Mouse (Mus musculus): ENCODE results near the gene Lgr6. TPM values are rescaled to one million over a fixed set of nuclear protein-coding genes. Genes with fewer than 3 reads are reported as not detected.
A peak's percentile ranks its signal among the peaks of the same experiment; 100 is the strongest.

Lgr6 gene
- total and polyA plus RNA-seq, 3 experiments = 12.2 to 21.5 (median 14.4) TPM

DNA sequence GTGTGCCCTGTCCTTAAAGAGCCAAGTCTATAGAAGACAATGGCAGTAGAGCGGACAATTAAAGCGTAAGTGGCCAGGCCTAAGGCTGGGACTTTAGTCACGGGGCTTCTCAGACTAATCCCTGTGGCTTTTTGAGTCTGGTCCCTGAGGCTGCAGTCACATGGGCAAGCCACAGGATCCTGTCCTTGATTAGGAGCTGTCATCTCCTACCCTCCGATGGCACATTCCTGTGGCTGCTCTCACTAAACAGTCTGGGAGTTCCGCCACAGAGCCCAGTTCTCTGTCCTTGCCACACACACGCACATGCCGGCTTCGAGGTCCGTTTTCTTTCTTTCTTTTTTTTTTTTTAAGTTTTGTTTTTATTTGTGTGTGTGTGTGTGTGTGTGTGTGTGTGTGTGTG lies 21.6 kb downstream of the Lgr6 start:
- H3K4me3 ChIP-seq = no peak overlapping the region
- intact Hi-C loops (cut with DNase I) = no loop called here
- H3K9ac ChIP-seq (ENCODE audit: low read depth, low read length) = peak overlapping the region; percentile 74
- H3K4me1 ChIP-seq (ENCODE audit: control insufficient read depth, insufficient read depth, low read length) = peaks cover 3% of the 10 kb centered on the region; the same call in 1 of the 2 replicates
- WGBS = 39% methylated on average over 9 of the region's 9 CpGs
- H3K27ac ChIP-seq = peak overlapping the region; percentile 67
- H3K79me2 ChIP-seq (replicated peaks; ENCODE audit: control insufficient read depth, insufficient read depth, low read length) = peaks cover 2% of the 10 kb centered on the region
- no peaks in the 10 kb centered on the region for H3K36me3 ChIP-seq (ENCODE audit: control insufficient read depth, insufficient read depth, low read length)
- TF ChIP-seq EP300 (IDR thresholded peaks at IDR 0.05; ENCODE audit: insufficient read depth, low read depth, low read length) (peak; percentile 81), POLR2A (IDR thresholded peaks at IDR 0.05; ENCODE audit: insufficient read depth, low read depth, low read length) (peak; percentile 75), CTCF (IDR thresholded peaks at IDR 0.05) (no peak)
- H3K27me3 ChIP-seq (ENCODE audit: control insufficient read depth, insufficient read depth, low read length) = no peaks in the 10 kb centered on the region; the same call in 1 of the 2 replicates
- peak in 1 of 2 experiments; percentile 65 for DNase-seq

GRCm38 (mm10) chr1:135082267-135082666 lies 22.8 kb downstream of the Lgr6 start:
- Histone ChIP-seq H3K79me2 (replicated peaks; ENCODE audit: control insufficient read depth, insufficient read depth, low read length) (peaks cover 4% of the 10 kb centered on the region), H3K4me1 (ENCODE audit: control insufficient read depth, insufficient read depth, low read length) (peaks cover 3% of the 10 kb centered on the region; the same call in 1 of the 2 replicates), H3K27me3 (ENCODE audit: control insufficient read depth, insufficient read depth, low read length) (no peaks in the 10 kb centered on the region; the same call in 1 of the 2 replicates), H3K27ac (no peak overlapping the region), H3K36me3 (ENCODE audit: control insufficient read depth, insufficient read depth, low read length) (no peaks in the 10 kb centered on the region), H3K9ac (ENCODE audit: low read depth, low read length) (no peak overlapping the region), H3K4me3 (no peak overlapping the region)
- WGBS = 73% methylated on average over 3 of the region's 3 CpGs
- TF ChIP-seq EP300 (IDR thresholded peaks at IDR 0.05; ENCODE audit: insufficient read depth, low read depth, low read length) = no peak
- no peak for DNase-seq
- intact Hi-C loops (cut with DNase I) = no loop called here

DNA sequence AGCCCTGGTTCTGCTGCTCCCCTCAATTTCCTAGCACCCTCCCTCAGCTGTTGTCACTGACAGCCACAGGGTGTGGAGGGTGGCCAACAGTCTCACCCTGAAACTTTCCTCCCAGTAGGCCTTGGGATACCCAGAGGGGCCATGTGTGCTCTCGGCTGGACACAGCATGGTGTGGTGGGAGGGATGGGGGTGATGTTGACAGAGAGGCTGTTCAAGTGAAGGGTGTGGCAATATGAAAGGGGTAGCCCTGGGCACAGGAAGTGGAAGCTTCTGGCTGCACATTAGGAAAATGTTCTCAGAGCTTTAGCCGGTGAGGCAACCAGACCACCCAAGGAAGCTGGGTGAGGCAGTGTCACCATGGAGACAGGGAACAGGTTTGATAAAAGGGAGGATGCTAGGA lies 26.1 kb downstream of the Lgr6 start:
- peaks cover 3% of the 10 kb centered on the region; the same call in 1 of the 2 replicates for H3K4me1 ChIP-seq (ENCODE audit: control insufficient read depth, insufficient read depth, low read length)
- H3K27ac ChIP-seq = no peak overlapping the region
- peaks cover 2% of the 10 kb centered on the region; the same call in 1 of the 2 replicates for H3K79me2 ChIP-seq (replicated peaks; ENCODE audit: control insufficient read depth, insufficient read depth, low read length)
- no peak overlapping the region for H3K9ac ChIP-seq (ENCODE audit: low read depth, low read length)
- H3K36me3 ChIP-seq (ENCODE audit: control insufficient read depth, insufficient read depth, low read length) = no peaks in the 10 kb centered on the region
- intact Hi-C loops (cut with DNase I) = loop anchor here (5.0 kb wide), 1 partner anchor 47 kb away; no protein-coding TSS in a partner anchor
- DNase-seq = no peak
- 40% methylated on average over 2 of the region's 2 CpGs for WGBS
- H3K27me3 ChIP-seq (ENCODE audit: control insufficient read depth, insufficient read depth, low read length) = no peaks in the 10 kb centered on the region
- TF ChIP-seq POLR2A (IDR thresholded peaks at IDR 0.05; ENCODE audit: insufficient read depth, low read depth, low read length) (no peak), EP300 (IDR thresholded peaks at IDR 0.05; ENCODE audit: insufficient read depth, low read depth, low read length) (no peak), CTCF (IDR thresholded peaks at IDR 0.05) (no peak)
- no peak overlapping the region for H3K4me3 ChIP-seq

DNA sequence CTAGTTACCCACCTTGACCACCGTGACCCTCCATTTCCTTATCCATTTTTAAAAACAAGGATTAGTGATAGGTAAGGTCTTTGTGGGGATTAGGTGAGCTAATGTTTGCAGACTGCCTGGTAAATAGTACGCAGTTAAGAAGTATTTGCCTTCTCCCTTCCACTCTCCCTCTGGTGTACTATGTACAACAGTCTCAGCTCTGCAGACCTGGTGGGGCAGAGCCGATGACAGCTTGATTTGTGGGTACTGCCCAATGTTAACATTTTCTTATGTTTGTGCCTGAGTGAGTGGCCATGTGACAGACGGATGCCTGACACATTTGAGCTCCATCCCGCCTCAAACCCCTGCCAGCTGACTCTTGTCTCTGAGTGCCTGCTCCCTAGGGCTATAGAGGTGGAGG lies 28.6 kb downstream of the Lgr6 start:
- Histone ChIP-seq H3K27me3 (ENCODE audit: control insufficient read depth, insufficient read depth, low read length) (no peaks in the 10 kb centered on the region), H3K36me3 (ENCODE audit: control insufficient read depth, insufficient read depth, low read length) (no peaks in the 10 kb centered on the region), H3K79me2 (replicated peaks; ENCODE audit: control insufficient read depth, insufficient read depth, low read length) (0 out of 2 replicates have a peak, but pooled peaks cover 2% of the 10 kb centered on the region), H3K4me1 (ENCODE audit: control insufficient read depth, insufficient read depth, low read length) (no peaks in the 10 kb centered on the region), H3K27ac (no peak overlapping the region), H3K9ac (ENCODE audit: low read depth, low read length) (no peak overlapping the region), H3K4me3 (no peak overlapping the region)
- DNase-seq = no peak
- 63% methylated on average over 5 of the region's 5 CpGs for WGBS
- no peak for TF ChIP-seq CTCF (IDR thresholded peaks at IDR 0.05)
- TF ChIP-seq EP300 (IDR thresholded peaks at IDR 0.05; ENCODE audit: insufficient read depth, low read depth, low read length) = no peak
- TF ChIP-seq POLR2A (IDR thresholded peaks at IDR 0.05; ENCODE audit: insufficient read depth, low read depth, low read length) = no peak
- intact Hi-C loops (cut with DNase I) = loop anchor here (5.0 kb wide), 1 partner anchor 44 kb away; no protein-coding TSS in a partner anchor

DNA sequence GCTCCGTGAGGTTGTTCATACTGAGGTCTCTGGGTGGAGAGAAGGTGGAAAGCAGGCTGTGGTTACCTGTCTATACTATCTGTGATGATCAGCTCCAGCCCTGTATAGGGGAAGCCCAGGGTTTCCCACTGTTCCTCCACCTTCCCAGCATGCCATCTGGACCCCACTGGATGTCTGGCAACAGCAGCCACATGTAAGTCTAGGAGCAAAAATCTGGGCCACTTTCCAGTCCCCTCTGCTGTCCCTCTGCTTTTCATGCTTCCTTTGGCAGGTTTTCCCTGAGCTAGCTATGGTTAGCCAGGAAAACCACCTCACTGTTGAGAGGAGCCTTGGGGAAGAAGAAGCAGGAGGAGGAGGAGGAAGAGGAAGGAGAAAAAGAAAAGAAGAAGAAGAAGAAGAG lies 29.8 kb downstream of the Lgr6 start:
- Histone ChIP-seq H3K27ac (no peak overlapping the region), H3K36me3 (ENCODE audit: control insufficient read depth, insufficient read depth, low read length) (no peaks in the 10 kb centered on the region), H3K79me2 (replicated peaks; ENCODE audit: control insufficient read depth, insufficient read depth, low read length) (0 out of 2 replicates have a peak, but pooled peaks cover 2% of the 10 kb centered on the region), H3K4me3 (no peak overlapping the region), H3K9ac (ENCODE audit: low read depth, low read length) (no peak overlapping the region), H3K27me3 (ENCODE audit: control insufficient read depth, insufficient read depth, low read length) (no peaks in the 10 kb centered on the region), H3K4me1 (ENCODE audit: control insufficient read depth, insufficient read depth, low read length) (no peaks in the 10 kb centered on the region)
- intact Hi-C loops (cut with DNase I) = loop anchor here (5.0 kb wide), 1 partner anchor 43 kb away; no protein-coding TSS in a partner anchor
- DNase-seq = no peak
- TF ChIP-seq CTCF (IDR thresholded peaks at IDR 0.05) = no peak
- TF ChIP-seq POLR2A (IDR thresholded peaks at IDR 0.05; ENCODE audit: insufficient read depth, low read depth, low read length) = no peak
- TF ChIP-seq EP300 (IDR thresholded peaks at IDR 0.05; ENCODE audit: insufficient read depth, low read depth, low read length) = no peak
- 100% methylated on average over 1 of the region's 1 CpGs for WGBS

DNA sequence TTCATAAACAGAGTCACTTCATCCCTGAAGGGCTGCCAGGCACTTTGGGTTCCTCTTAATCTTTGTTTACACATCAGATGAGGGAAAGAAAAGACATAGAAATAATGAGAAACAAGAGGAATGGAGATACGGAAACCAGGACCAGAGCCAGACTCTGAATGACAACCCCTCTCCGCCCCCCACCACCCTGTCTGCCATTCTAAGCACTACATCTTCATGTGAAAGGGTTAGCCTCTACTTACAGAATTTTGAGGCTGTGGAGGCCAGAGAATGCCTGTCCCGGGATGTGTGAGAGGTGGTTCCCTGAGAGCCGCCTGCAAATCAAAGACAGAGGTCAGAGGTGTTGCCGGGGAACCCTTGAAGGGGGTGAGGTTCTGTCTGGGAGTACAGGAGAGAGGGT lies 32.4 kb downstream of the Lgr6 start:
- no peak overlapping the region for H3K9ac ChIP-seq (ENCODE audit: low read depth, low read length)
- WGBS = 70% methylated on average over 5 of the region's 5 CpGs
- no peaks in the 10 kb centered on the region for H3K27me3 ChIP-seq (ENCODE audit: control insufficient read depth, insufficient read depth, low read length)
- H3K4me1 ChIP-seq (ENCODE audit: control insufficient read depth, insufficient read depth, low read length) = no peaks in the 10 kb centered on the region
- no peaks in the 10 kb centered on the region for H3K36me3 ChIP-seq (ENCODE audit: control insufficient read depth, insufficient read depth, low read length)
- intact Hi-C loops (cut with DNase I) = no loop called here
- TF ChIP-seq POLR2A (IDR thresholded peaks at IDR 0.05; ENCODE audit: insufficient read depth, low read depth, low read length) (no peak), CTCF (IDR thresholded peaks at IDR 0.05) (no peak), EP300 (IDR thresholded peaks at IDR 0.05; ENCODE audit: insufficient read depth, low read depth, low read length) (no peak)
- H3K4me3 ChIP-seq = no peak overlapping the region
- no peak for DNase-seq
- no peak overlapping the region for H3K27ac ChIP-seq
- H3K79me2 ChIP-seq (replicated peaks; ENCODE audit: control insufficient read depth, insufficient read depth, low read length) = no peaks in the 10 kb centered on the region
